Mouse (Mus musculus) layer of hippocampus, adult 11-12 months (tissue): ENCODE measurements around the gene A530084C06Rik.

Source experiments
- DNase-seq: peaks from one replicate; pipeline ENCODE4 v3.0.0; 2022; ENCODE audit warnings: low spot score

The A530084C06Rik gene

GRCm38 (mm10) chr13:31543021-31543420 is 16.1 kb downstream of the A530084C06Rik start:
- no peak for DNase-seq

- no peak for DNase-seq
Measured at GRCm38 (mm10) chr13:31534726-31535125, 24.4 kb downstream of the A530084C06Rik start.

- peak; percentile 13 for DNase-seq
Measured at GRCm38 (mm10) chr13:31531651-31532061, 27.5 kb downstream of the A530084C06Rik start.

- no peak for DNase-seq
Measured at GRCm38 (mm10) chr13:31531186-31531585, 27.9 kb downstream of the A530084C06Rik start.

GRCm38 (mm10) chr13:31524976-31525375 is 34.2 kb downstream of the A530084C06Rik start:
- DNase-seq, result no peak

GRCm38 (mm10) chr13:31518971-31519370 is 40.2 kb downstream of the A530084C06Rik start:
- no peak for DNase-seq

GRCm38 (mm10) chr13:31518411-31518886 is 40.7 kb downstream of the A530084C06Rik start:
- DNase-seq, result peak; percentile 6

- no peak for DNase-seq
Measured at GRCm38 (mm10) chr13:31515261-31515660, 43.9 kb downstream of the A530084C06Rik start.

GRCm38 (mm10) chr13:31506494-31507167 is 52.5 kb downstream of the A530084C06Rik start:
- no peak for DNase-seq
